Mouse (Mus musculus) forebrain, embryonic 16.5 days (tissue): ENCODE data around the gene Foxq1. TPM values are rescaled to one million over a fixed set of nuclear protein-coding genes. Genes with fewer than 3 reads are reported as not detected.

Source experiments
- ATAC-seq: fragments of 200-750 bp; cut with Nextera tagmentation; 2 replicates; pipeline ENCODE4 v1.8.0; 2017; ENCODE audit warnings: mild to moderate bottlenecking, moderate library complexity
- H3K27ac ChIP-seq: fragments of 300-500 bp; sonication (generic); 2 replicates; pipeline ENCODE4 v1.5.1; 2014; ENCODE audit warnings: low read length, control low read depth
- H3K27me3 ChIP-seq: fragments of 300-500 bp; sonication (generic); replicated peaks from 2 replicates; pipeline ENCODE4 v1.6.1; 2014; ENCODE audit warnings: low read length; ENCODE audit not compliant: control insufficient read depth, insufficient read depth
- H3K36me3 ChIP-seq: fragments of 300-500 bp; sonication (generic); 2 replicates; pipeline ENCODE4 v1.6.1; 2014; ENCODE audit not compliant: control insufficient read depth, insufficient read depth
- H3K4me1 ChIP-seq: fragments of 300-500 bp; sonication (generic); replicated peaks from 2 replicates; pipeline ENCODE4 v1.6.1; 2014; ENCODE audit warnings: low read length; ENCODE audit not compliant: control insufficient read depth, insufficient read depth
- H3K4me2 ChIP-seq: fragments of 300-500 bp; sonication (generic); 2 replicates; pipeline ENCODE4 v1.6.1; 2014; ENCODE audit warnings: mild to moderate bottlenecking, low read length, control low read depth
- H3K4me3 ChIP-seq: fragments of 300-500 bp; sonication (generic); replicated peaks from 2 replicates; pipeline ENCODE4 v1.5.1; 2014; ENCODE audit warnings: mild to moderate bottlenecking, low read length, control low read depth
- H3K9ac ChIP-seq: fragments of 300-500 bp; sonication (generic); replicated peaks from 2 replicates; pipeline ENCODE4 v1.6.1; 2014; ENCODE audit warnings: low read depth, low read length, control low read depth
- H3K9me3 ChIP-seq: fragments of 300-500 bp; sonication (generic); 2 replicates; pipeline ENCODE4 v1.6.1; 2016; ENCODE audit warnings: low read length; ENCODE audit not compliant: control insufficient read depth
- WGBS: fragments of 180-500 bp; shearing (Covaris S2); extraction: QIAGEN DNeasy Blood & Tissue Kit; methylation state at CpG from one replicate; pipeline ENCODE4 v1.1.7; 2014; 5-methylcytosine and 5-hydroxymethylcytosine counted together
- polyA plus RNA-seq: library from polyadenylated mRNA; unstranded; fragments of >200 nt; fragmentation: Nextera tagmentation; extraction: Ambion mirVana; gene quantifications from 2 replicates; pipeline ENCODE4 v1.2.1, GENCODE M21; 2015

Gene Foxq1
- polyA plus RNA-seq, 1 experiment from 2014 or later = 1.5 TPM

DNA sequence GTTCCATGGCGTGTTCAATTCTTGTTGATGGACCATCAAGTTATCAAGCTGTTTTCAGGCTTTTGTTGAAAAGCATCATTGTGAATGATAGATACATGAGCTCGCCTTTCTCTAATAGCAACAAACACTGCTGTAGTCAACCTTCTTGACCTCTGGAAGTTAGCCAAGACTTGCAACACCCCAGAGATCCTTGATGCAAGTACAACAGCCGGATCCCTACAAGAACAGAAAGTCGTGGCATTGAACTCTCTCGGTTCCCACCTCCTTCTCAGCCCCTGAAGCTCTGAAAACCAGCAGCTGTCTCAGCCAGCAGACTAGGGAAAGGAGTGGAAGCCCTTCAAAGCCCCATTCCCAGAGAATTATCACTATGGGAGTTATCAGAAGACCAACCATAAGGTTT, 31.4 kb downstream of the Foxq1 start:
- Histone ChIP-seq H3K9ac (no peak overlapping the region), H3K27me3 (no peaks in the 10 kb centered on the region), H3K36me3 (no peaks in the 10 kb centered on the region), H3K9me3 (no peaks in the 10 kb centered on the region), H3K4me2 (no peak overlapping the region), H3K4me1 (no peaks in the 10 kb centered on the region), H3K27ac (no peak overlapping the region), H3K4me3 (no peak overlapping the region)
- ATAC-seq = no peak
- 76% methylated on average over 5 of the region's 5 CpGs for WGBS

DNA sequence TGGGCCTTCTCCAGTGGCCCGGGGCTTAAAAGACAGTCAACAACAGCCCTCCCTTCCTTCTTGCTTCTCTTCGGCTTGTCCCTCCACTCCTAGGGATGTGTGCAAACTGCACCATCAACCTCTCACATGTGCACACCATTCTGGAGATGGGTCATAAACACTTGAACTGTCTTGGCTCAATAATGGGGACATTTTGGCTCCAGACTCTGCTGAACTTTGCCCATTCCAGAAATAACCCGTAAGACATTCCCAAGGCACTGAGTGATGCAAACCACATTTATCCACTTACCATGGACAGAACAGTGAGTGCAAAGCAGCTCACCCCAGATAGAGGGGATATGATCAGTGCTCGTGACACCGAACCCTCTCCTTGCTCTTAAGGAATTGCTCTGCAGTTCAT, 43.6 kb downstream of the Foxq1 start:
- H3K27me3 ChIP-seq = no peaks in the 10 kb centered on the region
- WGBS = 88% methylated on average over 5 of the region's 5 CpGs
- no peak for ATAC-seq

DNA sequence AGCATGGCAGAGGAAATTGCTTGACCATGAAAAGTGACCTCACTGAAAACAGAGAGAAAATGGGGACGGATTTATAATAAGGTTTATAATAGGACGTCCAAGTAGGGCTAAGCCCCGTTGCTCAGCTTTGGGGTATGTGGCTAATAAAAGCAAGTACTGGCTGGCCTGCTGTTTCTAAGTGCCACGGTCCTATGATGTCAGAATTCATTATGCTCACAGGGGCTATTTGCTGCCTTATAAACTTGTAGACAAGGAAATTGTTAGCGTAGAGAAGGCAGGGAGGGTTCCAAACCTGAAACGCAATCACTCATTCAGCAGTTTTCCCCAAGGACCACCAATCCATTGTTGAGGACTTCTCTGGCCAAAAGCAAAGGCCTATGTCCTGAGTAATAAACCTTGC, 48.0 kb downstream of the Foxq1 start:
- H3K27ac ChIP-seq = no peak overlapping the region
- 29% methylated on average over 6 of the region's 6 CpGs for WGBS
- no peaks in the 10 kb centered on the region for H3K9me3 ChIP-seq
- no peak overlapping the region for H3K4me2 ChIP-seq
- peak; percentile 55; the same call in 1 of the 2 replicates for ATAC-seq
- H3K36me3 ChIP-seq = no peaks in the 10 kb centered on the region
- H3K4me3 ChIP-seq = no peak overlapping the region
- no peaks in the 10 kb centered on the region for H3K4me1 ChIP-seq
- H3K27me3 ChIP-seq = no peaks in the 10 kb centered on the region
- H3K9ac ChIP-seq = no peak overlapping the region

More for the DNA sequence above, 43.6 kb downstream of the Foxq1 start:
- Histone ChIP-seq H3K36me3 (no peaks in the 10 kb centered on the region), H3K9ac (no peak overlapping the region), H3K4me3 (no peak overlapping the region), H3K4me2 (no peak overlapping the region), H3K27ac (no peak overlapping the region), H3K9me3 (no peaks in the 10 kb centered on the region), H3K4me1 (no peaks in the 10 kb centered on the region)

Other genes starting within 250 kb of the Foxq1 start
- gene A530084C06Rik, start 3.2 kb downstream of the Foxq1 start, polyA plus RNA-seq = not detected in 2 replicates
- 4.3 and 5.0 TPM in 2 replicates for gene Foxf2, start 69.7 kb downstream of the Foxq1 start, polyA plus RNA-seq